ENCODE assay signal across 9 mouse cellular contexts in the genomic region with DNA sequence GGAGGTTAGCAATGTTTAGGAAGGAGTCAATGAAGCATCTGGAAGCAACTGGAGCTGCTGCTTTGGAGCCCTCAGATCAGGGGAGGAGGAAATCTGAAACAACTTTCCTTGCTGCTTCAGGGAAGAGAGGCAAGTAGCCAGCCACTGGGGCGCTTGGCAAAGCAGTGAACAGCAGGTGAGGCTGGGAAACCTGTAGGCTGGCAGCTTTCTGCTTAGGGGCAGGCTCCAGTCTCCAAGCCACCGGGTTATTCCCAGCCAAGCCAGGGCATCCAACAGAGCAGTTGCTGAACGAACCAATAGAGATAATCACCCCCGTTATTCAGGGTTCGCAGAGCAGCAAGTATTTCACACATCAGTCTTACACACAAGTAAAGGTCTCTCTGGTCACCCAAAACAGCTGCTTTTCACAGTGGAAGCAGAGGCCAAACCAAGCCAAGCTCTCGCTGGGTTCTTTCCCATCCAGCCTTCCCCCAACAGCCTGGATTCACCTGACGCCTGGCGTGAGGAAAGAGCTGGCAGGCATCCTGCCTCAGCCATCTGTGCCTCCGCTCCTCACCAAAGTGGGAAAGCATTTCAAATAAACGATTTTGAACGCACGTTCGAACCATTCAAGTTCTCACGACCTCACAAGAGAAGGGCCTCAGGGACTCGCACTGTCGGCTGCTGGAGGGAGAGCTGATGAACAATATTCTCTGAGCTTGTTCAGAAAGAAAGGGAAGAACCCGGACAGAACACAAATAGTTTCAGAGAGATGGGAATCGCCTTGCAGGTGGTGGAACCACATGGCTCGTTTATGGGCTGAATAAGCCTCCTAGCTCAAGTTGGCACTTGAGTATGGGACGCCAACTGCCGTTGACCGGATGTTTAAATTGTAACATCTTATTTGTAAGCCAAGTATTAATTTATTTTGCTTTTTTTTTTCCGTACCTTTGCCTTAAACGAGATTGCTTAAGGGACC.
A peak's percentile ranks its signal among the peaks of the same experiment; 100 is the strongest.
DNase-seq lines count a peak whose midpoint lies in the region; ATAC-seq and TF ChIP-seq lines count a peak whose summit lies in the region.
"Had no signal": no experiment of that assay in that cellular context is flagged by ENCODE, and none has a peak within 500 bp of the region (broad histone marks: within the 10 kb centered on the region; RNA-seq: fewer than 3 reads in every experiment).

No protein-coding gene starts in this region.

- no peak overlapping the region for H3K9ac ChIP-seq in midbrain, postnatal 0 days (replicated peaks; ENCODE audit: low read length, poor library complexity, severe bottlenecking)
- H3K9ac ChIP-seq in midbrain, embryonic 11.5 days (ENCODE audit: low read length), result no peak overlapping the region
- no peak overlapping the region for H3K9ac ChIP-seq in forebrain, embryonic 13.5 days

- DNase-seq in midbrain, postnatal 0 days (ENCODE audit: low spot score), result peak; percentile 76
- no peak for DNase-seq in midbrain, embryonic 11.5 days (ENCODE audit: low spot score, missing footprints)
- peak; percentile 41 to 54 for DNase-seq in layer of hippocampus, postnatal 25 days (ENCODE audit: extremely low spot score in 1 of 2, low spot score in 1 of 2)
- no peak for DNase-seq in heart, postnatal 14 days
- no peak for DNase-seq in urinary bladder, postnatal 14 days (ENCODE audit: low spot score)
- DNase-seq in heart, adult 11 months, result no peak
- DNase-seq: lung, adult 2 months had no signal

- no peaks in the 10 kb centered on the region for H3K4me1 ChIP-seq in midbrain, postnatal 0 days (ENCODE audit: insufficient read depth, low read length)
- H3K4me1 ChIP-seq in midbrain, embryonic 11.5 days (ENCODE audit: control insufficient read depth, insufficient read depth, low read length), result no peaks in the 10 kb centered on the region
- peaks cover 14% of the 10 kb centered on the region for H3K4me1 ChIP-seq in forebrain, embryonic 13.5 days

- no peaks in the 10 kb centered on the region for H3K9me3 ChIP-seq in midbrain, postnatal 0 days (ENCODE audit: low read length)
- no peaks in the 10 kb centered on the region for H3K9me3 ChIP-seq in midbrain, embryonic 11.5 days (ENCODE audit: control insufficient read depth, low read length)
- no peaks in the 10 kb centered on the region for H3K9me3 ChIP-seq in forebrain, embryonic 13.5 days (replicated peaks)

- H3K27ac ChIP-seq in midbrain, postnatal 0 days (ENCODE audit: low read depth, low read length), result no peak overlapping the region
- H3K27ac ChIP-seq in midbrain, embryonic 11.5 days (ENCODE audit: low read depth, low read length), result no peak overlapping the region
- H3K27ac ChIP-seq in forebrain, embryonic 13.5 days, result peak overlapping the region; percentile 37

- no peak overlapping the region for H3K4me3 ChIP-seq in midbrain, postnatal 0 days (ENCODE audit: low read depth, low read length)
- no peak overlapping the region for H3K4me3 ChIP-seq in midbrain, embryonic 11.5 days (ENCODE audit: low read depth, low read length)
- no peak overlapping the region for H3K4me3 ChIP-seq in forebrain, embryonic 13.5 days

- intact Hi-C loops in heart, postnatal 14 days (cut with DNase I), result no loop called here

- TF ChIP-seq CTCF in midbrain, postnatal 0 days (IDR thresholded peaks at IDR 0.05), result no peak

- H3K4me2 ChIP-seq in midbrain, postnatal 0 days (ENCODE audit: low read depth, low read length, poor library complexity, severe bottlenecking), result no peak overlapping the region
- H3K4me2 ChIP-seq in midbrain, embryonic 11.5 days, result no peak overlapping the region
- H3K4me2 ChIP-seq in forebrain, embryonic 13.5 days, result peak overlapping the region; percentile 13

- WGBS in midbrain, postnatal 0 days, result 58% methylated on average over 24 of the region's 24 CpGs
- WGBS in midbrain, embryonic 11.5 days, result 67% methylated on average over 24 of the region's 24 CpGs
- 52% methylated on average over 24 of the region's 24 CpGs for WGBS in forebrain, embryonic 13.5 days

- ATAC-seq in midbrain, postnatal 0 days (ENCODE audit: low FRiP score), result no peak; the same call in 1 of the 2 replicates
- ATAC-seq in midbrain, embryonic 11.5 days (ENCODE audit: low FRiP score), result no peak
- ATAC-seq in forebrain, embryonic 13.5 days, result peak; percentile 86
- no peak for ATAC-seq in granulocyte monocyte progenitor cell, adult 5-6 weeks (replicated peaks; ENCODE audit: poor library complexity, severe bottlenecking)

- no peaks in the 10 kb centered on the region for H3K36me3 ChIP-seq in midbrain, postnatal 0 days (ENCODE audit: insufficient read depth, low read length)
- H3K36me3 ChIP-seq in midbrain, embryonic 11.5 days (ENCODE audit: control insufficient read depth, insufficient read depth, low read length), result no peaks in the 10 kb centered on the region
- no peaks in the 10 kb centered on the region for H3K36me3 ChIP-seq in forebrain, embryonic 13.5 days (ENCODE audit: poor library complexity, severe bottlenecking)

- H3K27me3 ChIP-seq in midbrain, postnatal 0 days (ENCODE audit: insufficient read depth, low read length), result no peaks in the 10 kb centered on the region
- H3K27me3 ChIP-seq in midbrain, embryonic 11.5 days (ENCODE audit: control insufficient read depth, insufficient read depth, low read length), result no peaks in the 10 kb centered on the region
- no peaks in the 10 kb centered on the region for H3K27me3 ChIP-seq in forebrain, embryonic 13.5 days

Comparison
In these comparisons a context has a peak if more than half of its experiments do, and no peak if none do; other contexts are left out.
1. DNase-seq: peak in midbrain, postnatal 0 days (single experiment) and layer of hippocampus, postnatal 25 days (2 of 2); none in midbrain, embryonic 11.5 days (single experiment), heart, postnatal 14 days (0 of 2), urinary bladder, postnatal 14 days (single experiment) and heart, adult 11 months (single experiment).